Mouse (Mus musculus) spleen, adult 2 months (tissue): ENCODE data around the gene Ppm1h.

Experiments
- CTCF ChIP-seq: fragments of 200-500 bp; IDR thresholded peaks from 2 replicates; pipeline ENCODE4 v1.5.1; 2011; ENCODE audit warnings: mild to moderate bottlenecking, inconsistent platforms; ENCODE audit not compliant: insufficient read depth, insufficient read length, insufficient replicate concordance; ENCODE audit errors: extremely low read depth
- POLR2A ChIP-seq: fragments of 200-500 bp; IDR thresholded peaks from 2 replicates; pipeline ENCODE4 v1.6.1; 2011; ENCODE audit warnings: low read depth, low read length, inconsistent platforms

DNA sequence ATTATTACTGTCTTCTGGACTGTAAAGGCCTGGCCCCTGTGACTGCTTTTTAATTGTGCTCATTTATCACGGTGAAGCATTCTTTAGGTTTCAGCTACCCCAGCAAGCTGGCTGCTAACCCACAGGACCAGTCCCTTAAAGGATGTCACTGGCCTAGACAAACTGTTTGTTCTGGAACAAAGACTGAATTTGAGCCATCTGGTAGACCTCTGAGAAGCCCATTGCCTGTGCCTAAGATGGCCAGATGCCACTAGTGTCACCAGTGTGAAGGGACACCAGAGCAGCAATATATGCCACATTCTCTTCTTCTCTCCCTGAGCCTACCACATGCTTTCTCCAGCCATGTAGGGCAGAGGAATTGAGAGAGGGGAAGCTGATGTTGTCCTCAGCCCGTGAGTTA is 240.9 kb downstream of the Ppm1h start:
- no peak for TF ChIP-seq CTCF
- no peak for TF ChIP-seq POLR2A
